ENCODE assay signal across 8 mouse cellular contexts in the genomic region with DNA sequence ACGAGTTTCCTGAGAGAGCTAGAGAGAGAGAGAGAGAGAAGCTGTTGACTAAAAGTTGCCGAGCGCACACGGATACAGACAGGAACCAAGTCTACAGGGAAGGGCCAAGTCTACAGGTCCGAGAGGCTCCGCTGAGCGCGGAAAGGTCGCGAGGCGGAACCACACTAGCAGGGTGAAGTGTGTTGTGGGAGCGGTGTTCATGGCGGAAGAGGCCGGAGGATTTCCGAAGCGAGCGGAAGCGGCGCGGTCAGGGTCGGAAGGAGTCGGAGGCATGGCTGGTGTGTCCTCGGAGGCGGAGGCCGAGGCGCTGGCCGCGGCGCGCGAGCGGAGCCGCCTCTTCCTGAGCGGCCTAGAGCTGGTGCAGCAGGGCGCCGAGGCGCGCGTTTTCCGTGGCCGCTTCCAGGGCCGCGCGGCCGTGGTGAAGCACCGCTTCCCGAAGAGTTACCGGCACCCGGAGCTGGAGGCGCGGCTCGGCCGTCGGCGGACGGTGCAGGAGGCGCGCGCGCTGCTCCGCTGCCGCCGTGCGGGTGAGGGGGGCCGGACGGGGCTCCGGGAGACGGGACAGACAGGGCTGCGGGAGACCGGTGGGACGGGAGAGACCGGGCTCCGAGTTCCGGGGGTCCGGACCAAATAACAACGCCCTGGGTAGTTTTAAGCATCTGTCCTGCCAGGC. TPM values are rescaled to one million over a fixed set of nuclear protein-coding genes. Genes with fewer than 3 reads are reported as not detected.
A peak's percentile ranks its signal among the peaks of the same experiment; 100 is the strongest.
DNase-seq lines count a peak whose midpoint lies in the region; ATAC-seq lines count a peak whose summit lies in the region.
"Not testable (repeated sequence)": the region's sequence is repeated elsewhere in the genome, so short reads cannot be mapped to it uniquely, and the experiment has no call there.

No protein-coding gene starts in this region.

- not testable (repeated sequence) for H3K27me3 ChIP-seq in forebrain, embryonic 10.5 days (ENCODE audit: poor library complexity, severe bottlenecking); heart, embryonic 15.5 days; liver, embryonic 16.5 days (ENCODE audit: control insufficient read depth, insufficient read depth, low read depth, low read length); neural tube, embryonic 12.5 days (replicated peaks)

- peaks cover 27% of the 10 kb centered on the region for H3K4me1 ChIP-seq in forebrain, embryonic 10.5 days
- peaks cover 13% of the 10 kb centered on the region for H3K4me1 ChIP-seq in heart, embryonic 15.5 days (replicated peaks)
- peaks cover 12% of the 10 kb centered on the region for H3K4me1 ChIP-seq in liver, embryonic 16.5 days (ENCODE audit: control insufficient read depth, low read depth, low read length)
- peaks cover 18% of the 10 kb centered on the region for H3K4me1 ChIP-seq in neural tube, embryonic 12.5 days

- ATAC-seq in CD4-positive, CD25-positive, alpha-beta regulatory T cell, adult 4 months = peak; percentile 94
- ATAC-seq in heart, embryonic 15.5 days (replicated peaks; ENCODE audit: insufficient number of reproducible peaks, insufficient read depth, low FRiP score, low read depth) = peak; percentile 90
- ATAC-seq in liver, embryonic 16.5 days (ENCODE audit: low read depth) = peak; percentile 95
- ATAC-seq in neural tube, embryonic 12.5 days (ENCODE audit: low FRiP score, low read depth) = peak; percentile 79

- peak overlapping the region; percentile 79 for H3K4me3 ChIP-seq in forebrain, embryonic 10.5 days
- peak overlapping the region; percentile 78 for H3K4me3 ChIP-seq in heart, embryonic 15.5 days
- peak overlapping the region; percentile 75 for H3K4me3 ChIP-seq in liver, embryonic 16.5 days (ENCODE audit: low read depth, low read length)
- peak overlapping the region; percentile 79 for H3K4me3 ChIP-seq in neural tube, embryonic 12.5 days

- H3K9ac ChIP-seq in heart, embryonic 15.5 days = peak overlapping the region; percentile 82
- H3K9ac ChIP-seq in liver, embryonic 16.5 days (ENCODE audit: low read depth, low read length) = peak overlapping the region; percentile 74
- H3K9ac ChIP-seq in neural tube, embryonic 12.5 days = peak overlapping the region; percentile 86

- peak overlapping the region; percentile 88 for H3K27ac ChIP-seq in forebrain, embryonic 10.5 days
- H3K27ac ChIP-seq in heart, embryonic 15.5 days = peak overlapping the region; percentile 74
- peak overlapping the region; percentile 22; the same call in 1 of the 2 replicates for H3K27ac ChIP-seq in liver, embryonic 16.5 days (ENCODE audit: low read length)
- H3K27ac ChIP-seq in neural tube, embryonic 12.5 days = peak overlapping the region; percentile 32; the same call in 1 of the 2 replicates

- peaks cover 32% of the 10 kb centered on the region for H3K36me3 ChIP-seq in forebrain, embryonic 10.5 days (replicated peaks)
- H3K36me3 ChIP-seq in heart, embryonic 15.5 days = peaks cover 21% of the 10 kb centered on the region
- not testable (repeated sequence) for H3K36me3 ChIP-seq in liver, embryonic 16.5 days (ENCODE audit: control insufficient read depth, insufficient read depth)
- H3K36me3 ChIP-seq in neural tube, embryonic 12.5 days = peaks cover 27% of the 10 kb centered on the region

- peak overlapping the region; percentile 62 for H3K4me2 ChIP-seq in heart, embryonic 15.5 days
- peak overlapping the region; percentile 81 for H3K4me2 ChIP-seq in liver, embryonic 16.5 days (ENCODE audit: low read depth, low read length)
- H3K4me2 ChIP-seq in neural tube, embryonic 12.5 days (replicated peaks) = peak overlapping the region; percentile 75

- DNase-seq in c-Kit-positive CD71-negative TER-119-negative erythroid progenitor cells, embryonic 14.5 days (ENCODE audit: low read depth) = peak; percentile 72
- DNase-seq in forebrain, embryonic 10.5 days (ENCODE audit: extremely low spot score, low spot score) = peak; percentile 81
- DNase-seq in kidney, postnatal 25 days = peak; percentile 86 to 91
- peak; percentile 71 for DNase-seq in telencephalon, adult 2 months (ENCODE audit: low read depth, low spot score)

- WGBS in forebrain, embryonic 10.5 days = under 1% methylated on average over 76 of the region's 76 CpGs
- WGBS in heart, embryonic 15.5 days = under 1% methylated on average over 65 of the region's 76 CpGs
- under 1% methylated on average over 64 of the region's 76 CpGs for WGBS in liver, embryonic 16.5 days (ENCODE audit: insufficient replicate concordance)
- WGBS in neural tube, embryonic 12.5 days = under 1% methylated on average over 76 of the region's 76 CpGs

- H3K9me3 ChIP-seq in forebrain, embryonic 10.5 days; heart, embryonic 15.5 days (replicated peaks); liver, embryonic 16.5 days (replicated peaks; ENCODE audit: control insufficient read depth, low read length); neural tube, embryonic 12.5 days: not testable (repeated sequence)

RNA-seq across cellular contexts. Expression of gene Trp53rkb, which starts 1.3 kb away (rescaled TPM):
- under 1 TPM; 0.14 to 0.24 TPM for polyA plus RNA-seq in CD4-positive, CD25-positive, alpha-beta regulatory T cell, adult 4 months (2017; shearing (Covaris generic))
- polyA plus RNA-seq in forebrain, embryonic 10.5 days (2016; fragmentation: Nextera tagmentation; extraction: Ambion mirVana) = 10.4 and 11.1 TPM in 2 replicates
- polyA plus RNA-seq in heart, embryonic 15.5 days (2015; fragmentation: Nextera tagmentation; extraction: Ambion mirVana) = 4.3 and 4.6 TPM in 2 replicates
- polyA plus RNA-seq in liver, embryonic 16.5 days (2015; fragmentation: Nextera tagmentation; extraction: Ambion mirVana) = 1.8 and 2.5 TPM in 2 replicates
- 12.0 and 13.2 TPM in 2 replicates for polyA plus RNA-seq in neural tube, embryonic 12.5 days (2016; fragmentation: Nextera tagmentation; extraction: Ambion mirVana)

RNA-seq across cellular contexts. Expression of gene Arfgef2, which starts 11.7 kb away (rescaled TPM):
- polyA plus RNA-seq in CD4-positive, CD25-positive, alpha-beta regulatory T cell, adult 4 months (2017; shearing (Covaris generic)) = 1 to 10 TPM; 3.4 to 4.3 TPM
- polyA plus RNA-seq in forebrain, embryonic 10.5 days (2016; fragmentation: Nextera tagmentation; extraction: Ambion mirVana) = 4.9 and 5.4 TPM in 2 replicates
- 5.0 and 5.6 TPM in 2 replicates for polyA plus RNA-seq in heart, embryonic 15.5 days (2015; fragmentation: Nextera tagmentation; extraction: Ambion mirVana)
- polyA plus RNA-seq in liver, embryonic 16.5 days (2015; fragmentation: Nextera tagmentation; extraction: Ambion mirVana) = 4.1 and 4.2 TPM in 2 replicates
- 5.4 and 5.7 TPM in 2 replicates for polyA plus RNA-seq in neural tube, embryonic 12.5 days (2016; fragmentation: Nextera tagmentation; extraction: Ambion mirVana)

Comparison
In these comparisons a context has a peak if more than half of its experiments do, and no peak if none do; other contexts are left out.
1. Peak in every context shown above with its lines: DNase-seq, ATAC-seq, H3K4me3 ChIP-seq and H3K27ac ChIP-seq.
2. H3K27ac ChIP-seq: peak in every context shown above with its lines; median percentile 88 in forebrain, embryonic 10.5 days; 74 in heart, embryonic 15.5 days; 32 in neural tube, embryonic 12.5 days; 22 in liver, embryonic 16.5 days.